Mouse (Mus musculus) heart, postnatal 0 days (tissue): ENCODE data around the gene Tmem117. TPM values are rescaled to one million over a fixed set of nuclear protein-coding genes. Genes with fewer than 3 reads are reported as not detected.

Experiments
- ATAC-seq: fragments of 200-750 bp; cut with Nextera tagmentation; 2 replicates; pipeline ENCODE4 v1.8.0; 2017; ENCODE audit warnings: low read depth, moderate number of reproducible peaks, moderate library complexity; ENCODE audit not compliant: insufficient read depth
- DNase-seq: peaks from one replicate; pipeline ENCODE4 v3.0.0-alpha.2; 2016; ENCODE audit warnings: low spot score
- H3K27ac ChIP-seq: fragments of 300-500 bp; sonication (generic); 2 replicates; pipeline ENCODE4 v1.5.1; 2014; ENCODE audit warnings: low read depth, mild to moderate bottlenecking
- H3K27me3 ChIP-seq: fragments of 300-500 bp; sonication (generic); 2 replicates; pipeline ENCODE4 v1.6.1; 2014; ENCODE audit warnings: low read length, mixed read lengths; ENCODE audit not compliant: control insufficient read depth, insufficient read depth
- H3K36me3 ChIP-seq: fragments of 300-500 bp; sonication (generic); replicated peaks from 2 replicates; pipeline ENCODE4 v1.6.1; 2014; ENCODE audit warnings: low read length, mixed read lengths; ENCODE audit not compliant: control insufficient read depth, insufficient read depth
- H3K4me1 ChIP-seq: fragments of 300-500 bp; sonication (generic); 2 replicates; pipeline ENCODE4 v1.6.1; 2014; ENCODE audit warnings: antibody characterized with exemption; ENCODE audit not compliant: control insufficient read depth, insufficient read depth
- H3K4me2 ChIP-seq: fragments of 300-500 bp; sonication (generic); 2 replicates; pipeline ENCODE4 v1.6.1; 2014; ENCODE audit warnings: low read depth, mild to moderate bottlenecking, low read length, moderate library complexity
- H3K4me3 ChIP-seq: fragments of 300-500 bp; sonication (generic); 2 replicates; pipeline ENCODE4 v1.5.1; 2014; ENCODE audit warnings: low read depth, low read length
- H3K9ac ChIP-seq: fragments of 300-500 bp; sonication (generic); replicated peaks from 2 replicates; pipeline ENCODE4 v1.6.1; 2014; ENCODE audit warnings: low read depth, low read length, mixed read lengths
- H3K9me3 ChIP-seq: fragments of 300-500 bp; sonication (generic); replicated peaks from 2 replicates; pipeline ENCODE4 v1.6.1; 2016; ENCODE audit warnings: low read length; ENCODE audit not compliant: control insufficient read depth
- CTCF ChIP-seq: IDR thresholded peaks from 2 replicates; pipeline ENCODE4 v1.5.1; 2016; ENCODE audit warnings: antibody characterized with exemption, control low read depth, low read depth
- EP300 ChIP-seq: IDR thresholded peaks from 2 replicates; pipeline ENCODE4 v1.6.1; 2016; ENCODE audit warnings: antibody characterized with exemption, low read depth
- WGBS: fragments of 180-500 bp; shearing (Covaris S2); extraction: QIAGEN DNeasy Blood & Tissue Kit; methylation state at CpG from one replicate; pipeline ENCODE4 v1.1.7; 2014; 5-methylcytosine and 5-hydroxymethylcytosine counted together
- polyA plus RNA-seq: library from polyadenylated mRNA; unstranded; fragments of >200 nt; fragmentation: Nextera tagmentation; extraction: Ambion mirVana; gene quantifications from 2 replicates; pipeline ENCODE4 v1.2.1, GENCODE M21; 2015
- total RNA-seq: library from RNA; depleted of rRNA; stranded (reverse); fragments of >200 nt; gene quantifications from 2 replicates; pipeline ENCODE4 v1.2.3, GENCODE M21; 2014; ENCODE audit warnings: low replicate concordance

Gene Tmem117
- total and polyA plus RNA-seq, 2 experiments from 2014 or later = 2.5 to 3.5 TPM

DNA sequence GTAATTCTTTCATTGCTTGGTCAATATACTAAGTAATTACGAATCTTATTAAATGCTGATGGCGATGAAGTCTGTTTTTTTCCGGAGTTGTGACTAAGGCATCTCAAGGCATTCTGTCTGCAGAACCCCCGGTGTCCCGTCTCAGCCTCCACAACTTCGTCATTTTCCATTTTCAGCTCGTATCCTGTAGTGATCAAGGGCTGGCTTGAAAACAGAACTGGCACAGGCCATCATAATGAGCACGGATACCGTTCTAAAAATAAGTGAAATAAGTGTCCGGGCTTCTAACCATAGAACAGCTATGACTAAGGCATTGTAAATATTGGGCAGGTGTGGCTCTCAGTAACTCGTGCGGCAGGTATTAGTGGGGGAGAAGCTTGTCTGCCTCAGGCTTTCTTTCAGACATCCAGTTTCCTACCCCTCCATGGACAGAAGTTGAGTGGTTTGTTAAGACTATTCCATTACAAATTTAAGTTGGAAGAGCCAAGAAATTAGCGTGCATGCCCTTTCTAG is 26.8 kb downstream of the Tmem117 start:
- Histone ChIP-seq H3K4me2 (no peak overlapping the region), H3K4me3 (no peak overlapping the region), H3K9ac (no peak overlapping the region), H3K27me3 (0 out of 2 replicates have a peak, but pooled peaks cover 4% of the 10 kb centered on the region), H3K4me1 (no peaks in the 10 kb centered on the region), H3K27ac (no peak overlapping the region), H3K9me3 (no peaks in the 10 kb centered on the region), H3K36me3 (no peaks in the 10 kb centered on the region)
- DNase-seq = no peak
- TF ChIP-seq EP300 = no peak
- TF ChIP-seq CTCF = no peak
- no peak for ATAC-seq
- 57% methylated on average over 13 of the region's 13 CpGs for WGBS

- Histone ChIP-seq H3K27ac (no peak overlapping the region), H3K4me3 (no peak overlapping the region), H3K9ac (no peak overlapping the region), H3K27me3 (0 out of 2 replicates have a peak, but pooled peaks cover 4% of the 10 kb centered on the region), H3K4me2 (no peak overlapping the region), H3K4me1 (no peaks in the 10 kb centered on the region), H3K9me3 (no peaks in the 10 kb centered on the region), H3K36me3 (no peaks in the 10 kb centered on the region)
- ATAC-seq = no peak
- WGBS = 69% methylated on average over 6 of the region's 6 CpGs
- no peak for DNase-seq
- TF ChIP-seq CTCF = no peak
- TF ChIP-seq EP300 = no peak
Measured at GRCm38 (mm10) chr15:94657882-94658281, 28.9 kb downstream of the Tmem117 start.

- no peak overlapping the region for H3K27ac ChIP-seq
- ATAC-seq = no peak
Measured at GRCm38 (mm10) chr15:94658392-94659111, 29.5 kb downstream of the Tmem117 start.

GRCm38 (mm10) chr15:94659112-94659437 is 30.0 kb downstream of the Tmem117 start:
- H3K4me1 ChIP-seq = no peaks in the 10 kb centered on the region
- no peak overlapping the region for H3K9ac ChIP-seq
- DNase-seq = no peak
- 0 out of 2 replicates have a peak, but pooled peaks cover 4% of the 10 kb centered on the region for H3K27me3 ChIP-seq
- H3K27ac ChIP-seq = no peak overlapping the region
- H3K36me3 ChIP-seq = no peaks in the 10 kb centered on the region
- no peak for TF ChIP-seq EP300
- no peak for TF ChIP-seq CTCF
- WGBS = 61% methylated on average over 6 of the region's 6 CpGs
- no peak overlapping the region for H3K4me3 ChIP-seq
- no peaks in the 10 kb centered on the region for H3K9me3 ChIP-seq
- H3K4me2 ChIP-seq = no peak overlapping the region
- ATAC-seq = no peak

More at GRCm38 (mm10) chr15:94658392-94659111, 29.5 kb downstream of the Tmem117 start:
- no peaks in the 10 kb centered on the region for H3K4me1 ChIP-seq
- 0 out of 2 replicates have a peak, but pooled peaks cover 4% of the 10 kb centered on the region for H3K27me3 ChIP-seq
- whole genome bisulfite sequencing = 81% methylated on average over 13 of the region's 13 CpGs
- no peaks in the 10 kb centered on the region for H3K9me3 ChIP-seq
- no peak overlapping the region for H3K4me3 ChIP-seq
- H3K4me2 ChIP-seq = no peak overlapping the region
- H3K9ac ChIP-seq = no peak overlapping the region
- no peaks in the 10 kb centered on the region for H3K36me3 ChIP-seq
- TF ChIP-seq CTCF (no peak), EP300 (no peak)
- DNase-seq = no peak

DNA sequence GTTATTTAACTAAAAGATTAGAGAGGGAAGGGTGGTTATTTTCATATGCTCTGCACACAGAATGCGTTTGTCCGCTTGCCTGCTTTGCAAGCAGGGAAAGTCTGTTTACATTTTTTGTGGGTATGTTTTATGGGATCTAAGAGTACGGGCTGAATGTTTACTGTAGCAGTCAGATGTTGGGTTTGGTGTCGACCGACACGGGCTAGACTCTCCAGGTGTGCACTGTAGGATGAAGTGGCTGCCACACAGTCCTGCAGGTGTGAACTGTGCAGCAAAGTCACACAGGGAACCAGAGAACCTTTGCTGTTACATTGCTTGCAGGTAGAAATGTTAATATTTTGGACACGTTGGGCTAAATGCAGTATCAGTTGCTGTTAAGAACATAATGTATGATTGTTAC is 31.9 kb downstream of the Tmem117 start:
- WGBS = 64% methylated on average over 7 of the region's 7 CpGs
- DNase-seq (no peak), ATAC-seq (no peak)
- no peak overlapping the region for H3K9ac ChIP-seq
- no peak overlapping the region for H3K4me2 ChIP-seq
- H3K36me3 ChIP-seq = no peaks in the 10 kb centered on the region
- H3K27me3 ChIP-seq = no peaks in the 10 kb centered on the region
- TF ChIP-seq EP300 (no peak), CTCF (no peak)
- no peak overlapping the region for H3K27ac ChIP-seq
- H3K4me3 ChIP-seq = no peak overlapping the region
- no peaks in the 10 kb centered on the region for H3K9me3 ChIP-seq
- H3K4me1 ChIP-seq = no peaks in the 10 kb centered on the region
